Mouse (Mus musculus) liver, postnatal 0 days (tissue): ENCODE data around the gene Gal3st3. TPM values are rescaled to one million over a fixed set of nuclear protein-coding genes. Genes with fewer than 3 reads are reported as not detected.
A peak's percentile ranks its signal among the peaks of the same experiment; 100 is the strongest.

Experiments used
- ATAC-seq: fragments of 200-750 bp; cut with Nextera tagmentation; 2 replicates; pipeline ENCODE4 v1.8.0; 2017; ENCODE audit warnings: mild to moderate bottlenecking, moderate library complexity
- DNase-seq: peaks from one replicate; pipeline ENCODE4 v3.0.0-alpha.2; 2016
- H3K27ac ChIP-seq: fragments of 300-500 bp; sonication (generic); 2 replicates; pipeline ENCODE4 v1.5.1; 2014; ENCODE audit warnings: antibody characterized with exemption, moderate library complexity, mild to moderate bottlenecking, low read depth
- H3K27me3 ChIP-seq: fragments of 300-500 bp; sonication (generic); 2 replicates; pipeline ENCODE4 v1.6.1; 2014; ENCODE audit warnings: low read length, control low read depth, mixed read lengths; ENCODE audit not compliant: insufficient read depth
- H3K36me3 ChIP-seq: fragments of 300-500 bp; sonication (generic); replicated peaks from 2 replicates; pipeline ENCODE4 v1.6.1; 2014; ENCODE audit warnings: mild to moderate bottlenecking, control low read depth, low read length, moderate library complexity, mixed read lengths; ENCODE audit not compliant: insufficient read depth
- H3K4me1 ChIP-seq: fragments of 300-500 bp; sonication (generic); 2 replicates; pipeline ENCODE4 v1.6.1; 2014; ENCODE audit warnings: antibody characterized with exemption, mild to moderate bottlenecking, control low read depth; ENCODE audit not compliant: insufficient read depth
- H3K4me2 ChIP-seq: fragments of 300-500 bp; sonication (generic); 2 replicates; pipeline ENCODE4 v1.6.1; 2014; ENCODE audit warnings: low read depth, mild to moderate bottlenecking, low read length, moderate library complexity, mixed read lengths
- H3K4me3 ChIP-seq: fragments of 300-500 bp; sonication (generic); 2 replicates; pipeline ENCODE4 v1.5.1; 2014; ENCODE audit warnings: low read depth, low read length
- H3K9ac ChIP-seq: fragments of 300-500 bp; sonication (generic); replicated peaks from 2 replicates; pipeline ENCODE4 v1.6.1; 2014; ENCODE audit warnings: mild to moderate bottlenecking, moderate library complexity
- H3K9me3 ChIP-seq: fragments of 300-500 bp; sonication (generic); 2 replicates; pipeline ENCODE4 v1.6.1; 2016; ENCODE audit warnings: mild to moderate bottlenecking, control low read depth, low read length, mixed read lengths
- CTCF ChIP-seq: sonication (generic); IDR thresholded peaks from 2 replicates; pipeline ENCODE4 v1.5.1; 2016; ENCODE audit warnings: antibody characterized with exemption, low read depth
- EP300 ChIP-seq: IDR thresholded peaks from 2 replicates; pipeline ENCODE4 v1.6.1; 2016; ENCODE audit warnings: antibody characterized with exemption, low read depth, mild to moderate bottlenecking
- WGBS: fragments of 180-500 bp; shearing (Covaris S2); extraction: QIAGEN DNeasy Blood & Tissue Kit; methylation state at CpG from one replicate; pipeline ENCODE4 v1.1.7; 2014; ENCODE audit not compliant: insufficient replicate concordance; 5-methylcytosine and 5-hydroxymethylcytosine counted together
- polyA plus RNA-seq: library from polyadenylated mRNA; unstranded; fragments of >200 nt; fragmentation: Nextera tagmentation; extraction: Ambion mirVana; gene quantifications from 2 replicates; pipeline ENCODE4 v1.2.1, GENCODE M21; 2015

Gal3st3 gene
- polyA plus RNA-seq, 1 experiment from 2014 or later = not detected

GRCm38 (mm10) chr19:5300588-5300987 lies 2.5 kb downstream of the Gal3st3 start:
- ATAC-seq = no peak
- Histone ChIP-seq H3K9me3 (no peaks in the 10 kb centered on the region), H3K4me1 (peaks cover 7% of the 10 kb centered on the region), H3K4me2 (no peak overlapping the region), H3K9ac (no peak overlapping the region), H3K27me3 (peaks cover 5% of the 10 kb centered on the region; the same call in 1 of the 2 replicates), H3K27ac (no peak overlapping the region), H3K4me3 (no peak overlapping the region), H3K36me3 (no peaks in the 10 kb centered on the region)
- WGBS = 76% methylated on average over 6 of the region's 6 CpGs
- DNase-seq = no peak
- TF ChIP-seq EP300 (no peak), CTCF (no peak)

- Histone ChIP-seq H3K9me3 (0 out of 2 replicates have a peak, but pooled peaks cover 3% of the 10 kb centered on the region), H3K27me3 (peaks cover 10% of the 10 kb centered on the region), H3K9ac (no peak overlapping the region), H3K36me3 (no peaks in the 10 kb centered on the region), H3K4me1 (peaks cover 5% of the 10 kb centered on the region; the same call in 1 of the 2 replicates), H3K4me3 (no peak overlapping the region), H3K27ac (no peak overlapping the region), H3K4me2 (no peak overlapping the region)
- DNase-seq (peak; percentile 67), ATAC-seq (no peak)
- TF ChIP-seq CTCF (peak; percentile 79), EP300 (no peak)
- WGBS = 8% methylated on average over 4 of the region's 4 CpGs
Measured at GRCm38 (mm10) chr19:5302455-5302854, 4.3 kb downstream of the Gal3st3 start.

- H3K36me3 ChIP-seq = no peaks in the 10 kb centered on the region
- H3K27ac ChIP-seq = no peak overlapping the region
- DNase-seq = no peak
- no peak overlapping the region for H3K4me3 ChIP-seq
- H3K27me3 ChIP-seq = peaks cover 11% of the 10 kb centered on the region
- TF ChIP-seq EP300 = no peak
- peak; percentile 46 for TF ChIP-seq CTCF
- WGBS = 71% methylated on average over 6 of the region's 6 CpGs
- H3K4me2 ChIP-seq = no peak overlapping the region
- ATAC-seq = no peak
- H3K9ac ChIP-seq = no peak overlapping the region
- 0 out of 2 replicates have a peak, but pooled peaks cover 4% of the 10 kb centered on the region for H3K9me3 ChIP-seq
- H3K4me1 ChIP-seq = peaks cover 7% of the 10 kb centered on the region; the same call in 1 of the 2 replicates
Measured at GRCm38 (mm10) chr19:5306279-5306678, 8.1 kb downstream of the Gal3st3 start.

- H3K27ac ChIP-seq = no peak overlapping the region
- TF ChIP-seq CTCF = no peak
- TF ChIP-seq EP300 = no peak
- H3K4me1 ChIP-seq = peaks cover 7% of the 10 kb centered on the region; the same call in 1 of the 2 replicates
- 40% methylated on average over 97 of the region's 98 CpGs for WGBS
- 0 out of 2 replicates have a peak, but pooled peaks cover 4% of the 10 kb centered on the region for H3K9me3 ChIP-seq
- ATAC-seq (no peak), DNase-seq (no peak)
- peak overlapping the region; percentile 17; the same call in 1 of the 2 replicates for H3K4me3 ChIP-seq
- H3K36me3 ChIP-seq = no peaks in the 10 kb centered on the region
- peak overlapping the region; percentile 48 for H3K4me2 ChIP-seq
- no peak overlapping the region for H3K9ac ChIP-seq
- H3K27me3 ChIP-seq = peaks cover 11% of the 10 kb centered on the region
Measured at GRCm38 (mm10) chr19:5306968-5307734, 9.0 kb downstream of the Gal3st3 start.

- TF ChIP-seq EP300 = no peak
- TF ChIP-seq CTCF = no peak
- ATAC-seq (no peak), DNase-seq (no peak)
- 0 out of 2 replicates have a peak, but pooled peaks cover 4% of the 10 kb centered on the region for H3K9me3 ChIP-seq
- H3K4me3 ChIP-seq = no peak overlapping the region
- H3K4me1 ChIP-seq = peaks cover 7% of the 10 kb centered on the region; the same call in 1 of the 2 replicates
- H3K9ac ChIP-seq = no peak overlapping the region
- H3K36me3 ChIP-seq = no peaks in the 10 kb centered on the region
- H3K27me3 ChIP-seq = peaks cover 11% of the 10 kb centered on the region
- no peak overlapping the region for H3K4me2 ChIP-seq
- no peak overlapping the region for H3K27ac ChIP-seq
- WGBS = 79% methylated on average over 7 of the region's 7 CpGs
Measured at GRCm38 (mm10) chr19:5309025-5309424, 10.9 kb downstream of the Gal3st3 start.

GRCm38 (mm10) chr19:5313189-5313588 lies 15.1 kb downstream of the Gal3st3 start:
- Histone ChIP-seq H3K27me3 (no peaks in the 10 kb centered on the region), H3K4me3 (no peak overlapping the region), H3K36me3 (no peaks in the 10 kb centered on the region), H3K4me2 (no peak overlapping the region), H3K9ac (no peak overlapping the region), H3K9me3 (no peaks in the 10 kb centered on the region), H3K27ac (no peak overlapping the region), H3K4me1 (no peaks in the 10 kb centered on the region)
- TF ChIP-seq EP300 (no peak), CTCF (no peak)
- WGBS = 72% methylated on average over 8 of the region's 8 CpGs
- no peak for DNase-seq
- no peak for ATAC-seq
